Mouse (Mus musculus) telencephalon, adult 2 months (tissue): ENCODE results near the gene Col4a1.

Experiments used
- DNase-seq: peaks from one replicate; pipeline ENCODE4 v3.0.0-alpha.2; 2011; ENCODE audit warnings: low read depth, low spot score

Col4a1 gene

GRCm38 (mm10) chr8:11182148-11182484 lies 130.5 kb downstream of the Col4a1 start:
- no peak for DNase-seq

DNA sequence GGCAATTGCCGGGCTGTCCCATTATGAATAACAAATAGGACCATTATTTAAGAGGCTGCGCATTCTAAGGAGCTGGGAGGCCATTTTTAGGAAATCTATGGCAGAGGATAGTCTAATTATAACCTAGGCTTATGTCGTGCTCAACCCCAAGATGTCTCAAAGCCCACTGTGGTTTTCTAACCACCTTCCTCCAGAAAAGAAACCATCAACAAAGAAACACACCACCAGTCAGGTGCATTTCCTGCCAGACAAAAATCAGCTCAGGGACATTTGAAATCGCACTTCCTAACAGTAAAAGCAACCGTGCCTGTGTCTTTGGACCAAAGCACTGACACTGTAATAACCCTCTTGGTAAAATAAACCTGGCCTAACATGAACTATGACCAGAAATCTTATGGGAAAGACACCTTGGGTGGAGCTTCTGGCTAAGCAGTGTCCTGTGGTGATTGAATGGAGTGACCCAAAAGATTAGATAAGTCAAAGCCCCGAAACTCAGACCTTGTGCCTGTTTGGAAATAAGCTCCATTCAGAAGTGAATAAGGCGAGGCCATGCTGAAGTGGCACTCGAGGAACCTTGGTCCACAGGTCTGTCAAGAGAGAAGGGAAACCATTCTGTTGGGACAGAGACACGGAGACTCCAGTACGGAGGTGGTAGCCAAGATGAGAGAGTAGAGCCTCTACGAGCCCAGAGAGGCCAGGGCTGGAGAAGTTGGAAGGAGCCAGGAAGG lies 131.0 kb downstream of the Col4a1 start:
- DNase-seq, result no peak

GRCm38 (mm10) chr8:11179869-11180268 lies 132.8 kb downstream of the Col4a1 start:
- DNase-seq, result no peak

DNA sequence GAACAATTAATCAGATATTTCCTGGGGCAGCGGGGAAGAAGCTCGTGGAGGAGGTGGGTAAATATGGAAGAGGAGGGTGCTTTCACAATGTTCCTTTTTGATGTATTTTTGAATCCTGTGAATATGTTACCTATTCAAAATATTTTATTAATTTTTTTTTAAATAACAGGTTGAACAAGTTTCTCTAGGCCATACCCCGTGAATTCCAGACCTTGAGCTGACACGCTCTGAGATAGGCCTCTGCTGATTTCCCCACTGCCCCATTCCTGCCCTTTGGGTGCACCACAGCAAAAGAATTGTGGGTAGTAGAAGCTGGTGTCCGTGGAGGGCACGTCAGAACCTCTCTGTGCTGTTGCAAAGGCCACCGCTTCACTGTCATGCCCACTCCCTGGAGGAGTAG lies 136.2 kb downstream of the Col4a1 start:
- no peak for DNase-seq

- DNase-seq, result no peak
Measured at GRCm38 (mm10) chr8:11173284-11174191, 139.1 kb downstream of the Col4a1 start.

- no peak for DNase-seq
Measured at GRCm38 (mm10) chr8:11171526-11171925, 141.1 kb downstream of the Col4a1 start.

DNA sequence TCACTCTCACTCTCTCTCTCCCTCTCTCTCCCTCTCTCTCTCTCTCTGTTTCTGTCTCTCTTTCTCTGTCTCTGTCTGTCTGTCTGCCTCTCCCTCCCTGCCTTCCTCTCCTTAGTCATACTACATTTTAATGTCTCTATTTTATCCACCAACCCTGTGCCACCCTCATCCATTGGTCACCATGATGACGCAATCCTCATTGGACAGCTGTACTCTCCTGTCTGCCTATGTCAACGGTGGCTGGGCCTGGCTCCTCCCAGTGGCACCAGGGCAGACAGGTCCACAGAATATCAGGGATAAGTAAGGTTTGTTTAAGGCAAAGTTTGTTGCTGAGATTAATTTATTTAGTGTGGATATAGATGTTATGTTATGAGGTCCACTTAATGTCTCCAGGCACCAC lies 143.2 kb downstream of the Col4a1 start:
- DNase-seq, result no peak

- no peak for DNase-seq
Measured at GRCm38 (mm10) chr8:11168780-11169179, 143.8 kb downstream of the Col4a1 start.

GRCm38 (mm10) chr8:11167955-11168354 lies 144.7 kb downstream of the Col4a1 start:
- no peak for DNase-seq

GRCm38 (mm10) chr8:11165592-11165991 lies 147.0 kb downstream of the Col4a1 start:
- no peak for DNase-seq

GRCm38 (mm10) chr8:11156319-11156692 lies 156.3 kb downstream of the Col4a1 start:
- DNase-seq, result no peak

- peak; percentile 24 for DNase-seq
Measured at GRCm38 (mm10) chr8:11155579-11156318, 156.9 kb downstream of the Col4a1 start.

- DNase-seq, result no peak
Measured at GRCm38 (mm10) chr8:11150268-11150667, 162.4 kb downstream of the Col4a1 start.

- no peak for DNase-seq
Measured at GRCm38 (mm10) chr8:11149201-11149810, 163.3 kb downstream of the Col4a1 start.

GRCm38 (mm10) chr8:11148797-11149196 lies 163.8 kb downstream of the Col4a1 start:
- no peak for DNase-seq
